Mouse (Mus musculus): ENCODE measurements at regions not wholly inside any gene's neighbourhood (a gene's known extent, or its start where the extent isn't known, plus 50 kb on each side); places are given as distances from the start of the nearest gene placed in this dataset.

DNA sequence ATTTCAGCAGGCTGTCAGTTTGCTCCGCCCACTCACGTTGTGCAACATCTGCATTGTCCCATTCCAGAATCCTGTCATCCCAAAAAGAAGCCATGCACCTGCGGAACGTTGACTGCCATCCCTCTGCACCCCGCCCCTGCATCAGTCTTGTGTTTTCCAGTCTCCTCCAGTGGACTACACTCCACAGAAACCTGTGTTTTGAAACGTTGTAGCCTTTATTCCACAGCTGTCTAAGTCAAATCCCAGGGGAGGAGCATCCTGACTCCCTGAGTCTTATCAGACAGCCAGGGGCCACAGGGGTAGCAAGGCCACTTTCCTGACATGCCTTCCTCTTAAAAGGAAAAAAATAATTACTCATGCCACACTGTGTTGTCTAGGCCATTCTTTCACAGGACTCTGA, 251.5 kb upstream of the Dio3 start:
- no peak for DNase-seq (ENCODE audit: low spot score in 2 of 2)

DNA sequence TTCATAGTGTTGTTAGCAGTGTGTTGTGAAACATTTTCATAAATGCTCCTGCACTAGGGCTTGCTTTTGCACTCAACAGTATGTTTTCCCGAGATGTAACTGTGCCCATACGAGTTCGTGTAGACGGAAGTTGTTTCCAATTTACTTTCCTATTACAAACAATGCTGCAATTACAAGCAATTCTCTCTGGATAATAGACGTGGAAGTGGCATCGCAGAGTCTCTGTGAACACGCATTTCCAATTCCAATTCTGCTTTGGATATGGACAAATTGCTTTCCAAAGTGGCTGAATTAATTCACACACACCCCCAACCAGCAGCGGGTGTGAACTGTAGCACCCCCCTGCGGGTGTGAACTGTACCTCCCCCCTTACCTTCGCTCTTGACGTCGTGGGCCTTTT, 250.9 kb upstream of the Dio3 start:
- DNase-seq (ENCODE audit: low spot score in 2 of 2), result no peak

DNA sequence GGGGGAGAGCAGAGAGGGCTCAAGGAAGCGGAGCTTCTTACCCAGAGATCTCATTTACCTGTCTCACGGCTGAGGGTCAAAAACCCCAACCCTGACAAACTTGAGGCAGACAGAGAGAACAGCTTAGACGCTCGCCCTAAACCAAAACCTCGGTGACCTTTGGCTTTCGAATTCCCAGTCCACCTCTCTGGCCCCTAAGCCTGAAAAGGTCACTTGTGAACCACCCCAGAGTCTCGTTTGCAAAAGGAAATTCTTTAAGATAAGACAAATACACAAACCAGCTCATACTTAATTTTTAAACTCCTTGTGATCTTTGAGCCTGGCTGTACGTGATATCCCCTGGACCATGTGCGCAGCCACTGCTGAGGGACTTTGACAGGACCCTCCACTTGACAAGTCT, 250.2 kb upstream of the Dio3 start:
- DNase-seq (ENCODE audit: low spot score in 2 of 2), result no peak

DNA sequence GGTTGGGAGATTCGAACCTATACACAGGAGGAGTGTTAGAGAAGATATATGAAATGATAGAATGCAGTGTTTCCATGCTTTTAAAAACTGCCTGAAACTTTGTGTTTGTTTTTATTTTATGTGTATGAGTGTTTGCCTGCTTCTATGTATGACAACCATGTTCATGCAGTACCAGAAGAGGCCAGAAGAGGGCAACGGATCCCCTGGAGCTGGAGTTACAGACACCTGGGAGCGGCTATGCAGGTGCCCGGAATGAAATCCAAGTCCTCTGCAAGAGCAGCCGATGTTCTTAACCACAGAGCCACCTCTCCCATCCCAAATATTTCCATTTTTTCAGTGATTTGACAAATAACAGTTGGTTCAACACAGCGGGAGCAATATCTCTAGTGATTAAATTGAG, 247.5 kb upstream of the Dio3 start:
- no peak for DNase-seq (ENCODE audit: low spot score in 2 of 2)

DNA sequence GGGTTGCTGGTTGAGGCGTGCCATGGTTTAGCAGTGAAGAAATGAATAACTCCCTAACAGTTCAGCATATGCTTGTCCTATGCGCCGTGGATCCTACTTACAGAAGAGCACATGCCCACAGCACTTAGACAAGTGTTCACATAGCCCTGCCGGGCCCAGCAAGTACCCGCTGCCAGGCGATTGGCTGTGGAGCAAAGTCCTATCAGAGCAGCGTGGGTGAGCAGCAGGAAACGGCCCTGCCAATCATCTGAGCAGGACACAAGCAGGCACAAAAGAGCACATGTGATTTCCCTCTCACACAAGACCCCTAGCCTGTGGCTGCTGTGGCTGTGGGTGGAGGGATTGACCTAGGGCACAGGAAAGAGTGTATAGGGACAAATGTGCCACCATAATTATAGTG, 243.7 kb upstream of the Dio3 start:
- DNase-seq (ENCODE audit: low spot score in 2 of 2), result no peak

GRCm38 (mm10) chr12:110040682-110041081, 238.2 kb upstream of the Dio3 start:
- no peak for DNase-seq (ENCODE audit: low spot score in 2 of 2)

- no peak for DNase-seq (ENCODE audit: low spot score in 2 of 2)
These were observed 237.1 kb upstream of the Dio3 start for GRCm38 (mm10) chr12:110041782-110042181.

- DNase-seq (ENCODE audit: low spot score in 2 of 2), result no peak
These were observed 234.6 kb upstream of the Dio3 start for GRCm38 (mm10) chr12:110044266-110044665.

GRCm38 (mm10) chr12:110044721-110045120, 234.1 kb upstream of the Dio3 start:
- no peak for DNase-seq (ENCODE audit: low spot score in 2 of 2)

DNA sequence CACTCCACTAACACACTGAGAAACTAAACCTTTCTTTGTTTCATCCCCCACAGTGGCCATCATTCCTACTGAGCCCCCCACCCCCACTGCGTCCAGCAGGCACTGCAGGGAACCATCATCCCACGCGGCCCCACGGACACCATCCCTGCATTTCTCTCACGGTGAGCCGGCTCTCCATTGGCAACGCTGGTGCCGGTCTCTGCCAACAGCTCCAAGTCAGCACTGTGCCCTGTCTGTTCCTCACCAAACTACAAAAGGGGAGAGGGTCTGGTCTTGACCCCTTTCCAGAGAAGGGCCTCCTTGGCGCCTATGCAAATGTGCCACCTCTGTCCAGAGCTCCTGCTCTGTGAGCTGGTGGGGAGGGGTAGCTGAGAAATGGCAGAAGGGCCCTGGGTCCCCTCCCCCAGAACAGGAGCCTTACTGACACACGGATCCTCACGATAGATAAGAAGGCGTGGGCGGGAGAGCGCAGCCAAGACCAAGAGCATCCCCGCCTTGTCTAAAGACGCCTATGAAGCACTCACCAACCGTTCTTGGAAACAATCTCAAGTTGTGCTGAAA, 233.0 kb upstream of the Dio3 start:
- no peak for DNase-seq (ENCODE audit: low spot score in 2 of 2)

DNA sequence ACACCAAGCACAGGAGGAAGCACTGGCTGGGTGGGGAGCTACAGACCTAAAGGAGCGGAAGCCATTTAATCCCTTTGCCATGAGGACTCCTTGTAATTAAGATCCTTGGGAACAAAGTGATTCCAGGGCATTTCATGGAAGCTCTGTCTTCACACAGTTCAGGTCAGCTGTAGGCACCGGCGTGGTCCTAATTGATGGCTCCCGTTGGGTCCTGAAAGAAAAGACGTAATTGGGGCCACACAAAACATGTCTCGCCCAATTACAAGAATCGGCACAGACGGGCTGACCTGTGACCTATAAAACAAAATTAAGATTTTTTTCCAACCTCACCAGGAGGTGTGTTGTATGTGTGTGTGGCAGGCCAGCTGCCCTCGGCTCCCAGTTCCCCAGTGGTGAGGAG, 232.3 kb upstream of the Dio3 start:
- no peak for DNase-seq (ENCODE audit: low spot score in 2 of 2)

- DNase-seq (ENCODE audit: low spot score in 2 of 2), result no peak
These were observed 231.2 kb upstream of the Dio3 start for GRCm38 (mm10) chr12:110047466-110048250.

GRCm38 (mm10) chr12:110049154-110049736, 229.6 kb upstream of the Dio3 start:
- no peak for DNase-seq (ENCODE audit: low spot score in 2 of 2)

- no peak for DNase-seq (ENCODE audit: low spot score in 2 of 2)
These were observed 219.5 kb upstream of the Dio3 start for GRCm38 (mm10) chr12:110059321-110059720.

DNA sequence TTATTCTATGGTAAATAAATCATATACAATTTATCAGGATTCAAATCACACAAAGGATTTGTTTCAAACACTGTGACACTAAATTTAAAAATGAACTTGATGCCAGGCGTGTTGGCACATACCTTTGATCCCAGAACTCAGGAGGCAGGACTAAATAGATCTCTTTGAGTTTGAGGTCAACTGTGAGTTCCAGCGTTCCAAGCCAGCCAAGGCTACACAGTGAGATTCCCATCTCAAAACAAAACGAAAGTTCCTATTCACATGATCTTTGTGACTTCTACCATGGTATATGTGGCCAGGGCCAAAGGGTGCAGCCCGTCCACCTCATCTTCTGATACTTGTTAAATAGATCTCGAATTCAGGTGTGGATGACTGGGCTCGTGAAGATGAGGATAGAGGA, 216.9 kb upstream of the Dio3 start:
- DNase-seq (ENCODE audit: low spot score in 2 of 2), result no peak

- no peak for DNase-seq (ENCODE audit: low spot score in 2 of 2)
These were observed 215.9 kb upstream of the Dio3 start for GRCm38 (mm10) chr12:110063013-110063412.

GRCm38 (mm10) chr12:110066361-110066885, 212.4 kb upstream of the Dio3 start:
- no peak for DNase-seq (ENCODE audit: low spot score in 2 of 2)

DNA sequence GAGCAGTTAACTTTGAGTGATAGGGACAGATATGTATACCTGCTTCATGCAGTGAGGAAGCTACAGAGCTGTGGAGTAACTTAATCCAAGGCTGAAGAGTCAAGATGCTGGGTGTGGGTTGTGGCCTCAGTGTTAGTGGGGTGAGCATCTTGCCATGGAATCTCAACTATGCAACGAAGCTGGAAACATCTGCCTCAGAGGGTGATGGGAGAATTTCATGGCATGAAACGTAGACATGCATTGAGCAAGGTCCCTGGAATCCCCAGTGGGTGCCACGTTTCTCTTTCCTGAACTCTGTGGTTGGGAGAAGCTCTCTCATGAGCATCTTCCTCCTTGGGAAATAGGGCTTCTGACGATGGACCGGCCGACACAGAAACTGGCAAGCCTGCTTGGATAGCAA, 208.4 kb upstream of the Dio3 start:
- no peak for DNase-seq (ENCODE audit: low spot score in 2 of 2)

DNA sequence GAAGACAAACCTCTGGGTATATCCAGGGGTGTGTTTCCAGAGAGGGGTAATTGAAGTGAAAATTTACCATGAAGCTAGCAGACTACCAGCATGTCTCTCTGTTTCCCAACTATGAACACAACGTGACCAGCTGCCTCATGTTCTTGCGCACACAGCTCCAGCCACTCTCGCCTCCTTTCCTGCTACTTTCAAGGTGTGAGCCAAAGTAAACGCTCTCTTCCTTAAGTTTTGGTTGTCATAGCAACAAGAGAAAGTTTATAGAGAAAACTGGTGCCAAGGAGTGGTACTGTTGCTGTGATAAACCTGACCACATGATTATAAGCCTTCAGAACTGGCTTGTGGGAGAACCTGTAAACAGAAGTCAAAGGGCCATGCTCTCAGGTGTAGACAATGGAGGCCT, 207.0 kb upstream of the Dio3 start:
- no peak for DNase-seq (ENCODE audit: low spot score in 2 of 2)

DNA sequence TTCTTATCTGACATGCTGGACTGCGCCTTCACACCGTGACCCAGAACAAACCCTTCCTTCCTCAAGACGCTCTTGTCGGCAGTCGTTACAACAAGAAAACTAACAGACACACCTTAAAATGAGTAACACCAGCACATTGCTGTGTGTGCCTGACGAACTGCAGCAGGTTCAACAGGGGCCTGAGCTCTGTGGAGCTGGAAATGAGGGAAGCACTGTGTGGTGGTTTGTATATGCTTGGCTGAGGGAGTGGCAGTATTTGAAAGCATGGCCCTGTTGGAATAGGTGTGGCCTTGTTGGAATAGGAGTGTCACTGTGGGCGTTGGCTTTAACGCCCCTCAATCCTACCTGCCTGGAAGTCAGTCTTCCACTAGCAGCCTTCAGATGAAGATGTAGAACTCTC, 203.9 kb upstream of the Dio3 start:
- DNase-seq (ENCODE audit: low spot score in 2 of 2), result no peak

DNA sequence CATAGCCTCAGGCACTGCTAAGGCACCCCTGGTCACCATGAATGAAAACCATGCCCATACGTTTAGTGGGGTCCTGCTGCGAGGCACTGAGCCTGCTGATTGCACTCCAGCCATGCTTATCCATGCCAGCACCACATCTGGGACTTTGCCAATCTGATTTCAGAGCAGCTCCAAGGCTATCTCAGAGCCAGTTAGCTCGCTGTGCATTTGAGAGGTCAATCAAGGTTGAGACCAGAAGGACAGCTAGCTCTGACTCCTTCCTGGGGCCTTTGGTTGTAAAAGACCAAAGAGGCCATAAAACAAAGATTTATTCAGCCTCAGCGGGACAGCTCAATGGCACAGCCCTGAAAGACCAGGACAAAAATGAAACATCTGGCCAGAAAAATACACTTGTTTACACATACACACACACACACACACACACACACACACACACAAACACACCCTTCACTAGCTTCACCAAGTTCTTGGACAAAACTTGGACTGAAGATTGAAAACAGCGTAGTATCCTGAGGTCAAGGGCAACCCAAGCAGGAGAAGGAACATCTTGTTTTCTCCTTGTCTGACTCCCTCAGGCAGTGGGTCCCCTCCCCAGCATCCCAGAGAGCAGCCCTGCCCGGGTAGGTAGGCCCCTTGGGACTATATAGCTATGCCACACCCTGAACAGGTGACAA, 201.5 kb upstream of the Dio3 start:
- DNase-seq (ENCODE audit: low spot score in 2 of 2), result no peak

GRCm38 (mm10) chr12:110078081-110078505, 200.8 kb upstream of the Dio3 start:
- DNase-seq (ENCODE audit: low spot score in 2 of 2), result no peak
